Mouse (Mus musculus) spleen, adult 2 months (tissue): ENCODE measurements around the gene Ehmt1. TPM values are rescaled to one million over a fixed set of nuclear protein-coding genes. Genes with fewer than 3 reads are reported as not detected.

Experiments
- DNase-seq, 2 experiments: peaks; one replicate each; pipeline versions ENCODE4 v3.0.0 to v3.0.0-alpha.2; 2012 to 2021; ENCODE audit warnings: low spot score in 2 of 2, low read depth in 1 of 2
- H3K27ac ChIP-seq: fragments of 200-500 bp; 2 replicates; pipeline ENCODE4 v1.5.1; 2012; ENCODE audit warnings: low read length, inconsistent platforms; ENCODE audit not compliant: insufficient read depth
- H3K27me3 ChIP-seq: fragments of 200-500 bp; 2 replicates; pipeline ENCODE4 v1.6.1; 2012; ENCODE audit warnings: mild to moderate bottlenecking, moderate library complexity, low read length, inconsistent platforms; ENCODE audit not compliant: control insufficient read depth, insufficient read depth
- H3K36me3 ChIP-seq: fragments of 200-500 bp; 2 replicates; pipeline ENCODE4 v1.6.1; 2012; ENCODE audit warnings: mild to moderate bottlenecking, low read length, inconsistent platforms; ENCODE audit not compliant: control insufficient read depth, insufficient read depth
- H3K4me1 ChIP-seq: fragments of 200-500 bp; 2 replicates; pipeline ENCODE4 v1.6.1; 2011; ENCODE audit warnings: inconsistent platforms; ENCODE audit not compliant: control insufficient read depth, insufficient read depth, insufficient read length
- H3K4me3 ChIP-seq: fragments of 200-500 bp; 2 replicates; pipeline ENCODE4 v1.5.1; 2011; ENCODE audit warnings: mild to moderate bottlenecking, inconsistent platforms; ENCODE audit not compliant: insufficient read depth, insufficient read length; ENCODE audit errors: extremely low read depth
- CTCF ChIP-seq: fragments of 200-500 bp; IDR thresholded peaks from 2 replicates; pipeline ENCODE4 v1.5.1; 2011; ENCODE audit warnings: mild to moderate bottlenecking, inconsistent platforms; ENCODE audit not compliant: insufficient read depth, insufficient read length, insufficient replicate concordance; ENCODE audit errors: extremely low read depth
- POLR2A ChIP-seq: fragments of 200-500 bp; IDR thresholded peaks from 2 replicates; pipeline ENCODE4 v1.6.1; 2011; ENCODE audit warnings: low read depth, low read length, inconsistent platforms
- WGBS: fragments of 180-500 bp; shearing (Covaris S2); methylation state at CpG from one replicate; pipeline ENCODE4 v1.1.7; 2018; 5-methylcytosine and 5-hydroxymethylcytosine counted together
- polyA plus RNA-seq: library from polyadenylated mRNA; depleted of rRNA; stranded (reverse); fragments of >200 nt; gene quantifications from 2 replicates; pipeline ENCODE4 v1.2.3, GENCODE M21; 2012

Ehmt1 gene
- polyA plus RNA-seq, 1 experiment = 39.4 TPM

- H3K36me3 ChIP-seq = no peaks in the 10 kb centered on the region
- 93% methylated on average over 2 of the region's 2 CpGs for WGBS
These were observed 20.1 kb downstream of the Ehmt1 start for GRCm38 (mm10) chr2:24899292-24899691.

GRCm38 (mm10) chr2:24896761-24897160 lies 22.7 kb downstream of the Ehmt1 start:
- DNase-seq = no peak
- H3K27me3 ChIP-seq = no peaks in the 10 kb centered on the region
- TF ChIP-seq POLR2A (no peak), CTCF (no peak)
- H3K36me3 ChIP-seq = no peaks in the 10 kb centered on the region
- 68% methylated on average over 4 of the region's 4 CpGs for WGBS
- no peaks in the 10 kb centered on the region for H3K4me1 ChIP-seq
- H3K27ac ChIP-seq = no peak overlapping the region
- H3K4me3 ChIP-seq = no peak overlapping the region

More at GRCm38 (mm10) chr2:24899292-24899691, 20.1 kb downstream of the Ehmt1 start:
- DNase-seq = no peak
- Histone ChIP-seq H3K27me3 (no peaks in the 10 kb centered on the region), H3K27ac (no peak overlapping the region), H3K4me3 (no peak overlapping the region), H3K4me1 (no peaks in the 10 kb centered on the region)
- no peak for TF ChIP-seq POLR2A
- TF ChIP-seq CTCF = no peak

GRCm38 (mm10) chr2:24894211-24894610 lies 25.2 kb downstream of the Ehmt1 start:
- Histone ChIP-seq H3K4me1 (no peaks in the 10 kb centered on the region), H3K4me3 (no peak overlapping the region), H3K36me3 (no peaks in the 10 kb centered on the region), H3K27ac (no peak overlapping the region), H3K27me3 (no peaks in the 10 kb centered on the region)
- 83% methylated on average over 1 of the region's 1 CpGs for WGBS
- TF ChIP-seq CTCF = no peak
- no peak for TF ChIP-seq POLR2A
- DNase-seq = no peak

GRCm38 (mm10) chr2:24892318-24892717 lies 27.1 kb downstream of the Ehmt1 start:
- no peak overlapping the region for H3K4me3 ChIP-seq
- no peaks in the 10 kb centered on the region for H3K27me3 ChIP-seq
- no peaks in the 10 kb centered on the region for H3K36me3 ChIP-seq
- DNase-seq = no peak
- WGBS = 91% methylated on average over 5 of the region's 5 CpGs
- H3K4me1 ChIP-seq = no peaks in the 10 kb centered on the region
- no peak overlapping the region for H3K27ac ChIP-seq
- TF ChIP-seq CTCF (no peak), POLR2A (no peak)

- Histone ChIP-seq H3K27ac (no peak overlapping the region), H3K4me3 (no peak overlapping the region), H3K27me3 (no peaks in the 10 kb centered on the region), H3K4me1 (no peaks in the 10 kb centered on the region), H3K36me3 (peaks cover 2% of the 10 kb centered on the region; the same call in 1 of the 2 replicates)
- DNase-seq = no peak
- TF ChIP-seq POLR2A = no peak
- TF ChIP-seq CTCF = no peak
- 69% methylated on average over 6 of the region's 6 CpGs for WGBS
These were observed 28.6 kb downstream of the Ehmt1 start for GRCm38 (mm10) chr2:24890541-24891447.

- H3K27me3 ChIP-seq = no peaks in the 10 kb centered on the region
- H3K36me3 ChIP-seq = peaks cover 8% of the 10 kb centered on the region
- no peaks in the 10 kb centered on the region for H3K4me1 ChIP-seq
- no peak overlapping the region for H3K4me3 ChIP-seq
- peak in 1 of 2 experiments; percentile 14 for DNase-seq
- WGBS = 80% methylated on average over 5 of the region's 5 CpGs
- TF ChIP-seq POLR2A (no peak), CTCF (no peak)
- H3K27ac ChIP-seq = no peak overlapping the region
These were observed 30.5 kb downstream of the Ehmt1 start for GRCm38 (mm10) chr2:24888895-24889294.

- Histone ChIP-seq H3K36me3 (peaks cover 16% of the 10 kb centered on the region), H3K4me1 (no peaks in the 10 kb centered on the region), H3K27me3 (no peaks in the 10 kb centered on the region), H3K4me3 (no peak overlapping the region), H3K27ac (no peak overlapping the region)
- 93% methylated on average over 2 of the region's 2 CpGs for WGBS
- TF ChIP-seq POLR2A = no peak
- no peak for TF ChIP-seq CTCF
- no peak for DNase-seq
These were observed 38.7 kb downstream of the Ehmt1 start for GRCm38 (mm10) chr2:24880686-24881085.
